ENCODE assay signal across 20 mouse cellular contexts in genomic region chr13:101229861-101230260, GRCm38 (mm10).
DNase-seq lines count a peak whose midpoint lies in the region; ATAC-seq and TF ChIP-seq lines count a peak whose summit lies in the region.
"Had no signal": no experiment of that assay in that cellular context is flagged by ENCODE, and none has a peak within 500 bp of the region (broad histone marks: within the 10 kb centered on the region; RNA-seq: fewer than 3 reads in every experiment).

No protein-coding gene starts in this region.

- H3K4me1 ChIP-seq in embryonic facial prominence, embryonic 10.5 days: peaks cover 11% of the 10 kb centered on the region

- no peaks in the 10 kb centered on the region for H3K9me3 ChIP-seq in embryonic facial prominence, embryonic 10.5 days
- H3K9me3 ChIP-seq: embryonic facial prominence, embryonic 13.5 days; embryonic facial prominence, embryonic 15.5 days; forebrain, embryonic 10.5 days; forebrain, embryonic 12.5 days had no signal

- no peak overlapping the region for H3K4me3 ChIP-seq in layer of hippocampus, adult 2 months
- no peak overlapping the region for H3K4me3 ChIP-seq in embryonic facial prominence, embryonic 10.5 days
- H3K4me3 ChIP-seq: embryonic facial prominence, embryonic 13.5 days; embryonic facial prominence, embryonic 15.5 days; erythroblast, embryonic 14.5 days; forebrain, embryonic 10.5 days; forebrain, embryonic 12.5 days had no signal

- WGBS in embryonic facial prominence, embryonic 10.5 days: 87% methylated on average over 4 of the region's 4 CpGs

- ATAC-seq in frontal cortex, adult (ENCODE audit: low TSS enrichment): 0 out of 2 replicates have a peak, but pooled peaks have one; percentile 20
- ATAC-seq: forebrain, embryonic 14.5 days; forebrain, embryonic 16.5 days had no signal

- H3K27me3 ChIP-seq in embryonic facial prominence, embryonic 10.5 days (replicated peaks; ENCODE audit: low read depth, poor library complexity, severe bottlenecking): peaks cover 3% of the 10 kb centered on the region; the same call in 1 of the 2 replicates
- H3K27me3 ChIP-seq: embryonic facial prominence, embryonic 13.5 days; embryonic facial prominence, embryonic 15.5 days; forebrain, embryonic 12.5 days had no signal

- no peak for DNase-seq in frontal cortex, postnatal 14 days (ENCODE audit: low spot score in 2 of 2)
- DNase-seq in layer of hippocampus, adult 2 months (ENCODE audit: low spot score in 2 of 2): no peak
- no peak for DNase-seq in layer of hippocampus, adult 8-10 months (ENCODE audit: low spot score in 2 of 2)
- peak; percentile 48 for DNase-seq in right cerebral cortex, adult 18-20 months
- no peak for DNase-seq in right cerebral cortex, adult 2 months (ENCODE audit: low spot score in 2 of 2)
- no peak for DNase-seq in embryonic facial prominence, embryonic 10.5 days (ENCODE audit: low spot score)
- DNase-seq: adrenal gland, adult 2 months; adrenal gland, postnatal 10 days; adrenal gland, postnatal 25 days; cerebellum, adult 8-10 months; cerebellum, adult 9-11 months; cerebellum, postnatal 14 days had no signal

- no peak overlapping the region for H3K27ac ChIP-seq in layer of hippocampus, adult 2 months
- no peak overlapping the region for H3K27ac ChIP-seq in embryonic facial prominence, embryonic 10.5 days (replicated peaks)
- H3K27ac ChIP-seq: embryonic facial prominence, embryonic 13.5 days; embryonic facial prominence, embryonic 15.5 days; forebrain, embryonic 10.5 days; forebrain, embryonic 12.5 days had no signal

- TF ChIP-seq CTCF in layer of hippocampus, adult 2 months (conservative IDR thresholded peaks at IDR 0.05): 0 out of 2 replicates have a peak, but pooled peaks have one; percentile 10

- H3K36me3 ChIP-seq in embryonic facial prominence, embryonic 10.5 days (replicated peaks): no peaks in the 10 kb centered on the region
- H3K36me3 ChIP-seq: embryonic facial prominence, embryonic 13.5 days; embryonic facial prominence, embryonic 15.5 days; forebrain, embryonic 10.5 days; forebrain, embryonic 12.5 days had no signal
